Mouse (Mus musculus): ENCODE data around the gene Otp.

DNA sequence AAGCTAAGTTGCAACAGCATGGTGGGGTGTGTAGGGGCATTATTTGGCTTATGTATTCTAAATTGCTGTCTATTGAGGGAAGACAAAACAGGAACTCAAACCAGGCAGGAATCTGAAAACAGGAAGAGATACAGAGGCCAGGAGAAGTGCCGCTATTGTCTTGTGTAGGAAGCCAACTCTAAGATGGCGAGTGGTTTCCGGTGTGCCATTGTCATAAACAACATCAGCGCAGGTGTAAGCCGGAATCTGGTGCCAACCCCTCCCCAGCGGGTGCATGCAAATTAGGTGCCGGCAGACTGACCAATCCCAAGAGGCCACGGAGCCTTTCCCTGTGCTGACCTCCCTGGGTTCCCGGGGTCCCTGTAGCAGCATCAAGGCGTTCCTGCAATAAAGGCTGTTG lies 32.4 kb downstream of the Otp start:
- no peak for TF ChIP-seq CTCF (IDR thresholded peaks at IDR 0.05; ENCODE audit: low read depth, low read length)
- no peak for TF ChIP-seq GATA1 (IDR thresholded peaks at IDR 0.05; ENCODE audit: borderline replicate concordance, low read length)
- no peak for TF ChIP-seq TAL1 (conservative IDR thresholded peaks at IDR 0.05; ENCODE audit: low read depth, low read length)

All from G1E (cell line).